Mouse (Mus musculus): ENCODE measurements around the gene Ptpn23. TPM values are rescaled to one million over a fixed set of nuclear protein-coding genes. Genes with fewer than 3 reads are reported as not detected.
"Not testable (repeated sequence)": the region's sequence is repeated elsewhere in the genome, so short reads cannot be mapped to it uniquely, and the experiment has no call there.

Gene Ptpn23
- total RNA-seq (2021) (10 to 100 TPM; 62.9 to 72.5 TPM), polyA plus RNA-seq (2012; rRNA removed) (64.5 and 88.5 TPM in 2 replicates)
- long read RNA-seq, partial matches to known transcripts: 5 of 6 reads
- long read RNA-seq, other reads (novel, unspliced or antisense): 1 of 6 reads

DNA sequence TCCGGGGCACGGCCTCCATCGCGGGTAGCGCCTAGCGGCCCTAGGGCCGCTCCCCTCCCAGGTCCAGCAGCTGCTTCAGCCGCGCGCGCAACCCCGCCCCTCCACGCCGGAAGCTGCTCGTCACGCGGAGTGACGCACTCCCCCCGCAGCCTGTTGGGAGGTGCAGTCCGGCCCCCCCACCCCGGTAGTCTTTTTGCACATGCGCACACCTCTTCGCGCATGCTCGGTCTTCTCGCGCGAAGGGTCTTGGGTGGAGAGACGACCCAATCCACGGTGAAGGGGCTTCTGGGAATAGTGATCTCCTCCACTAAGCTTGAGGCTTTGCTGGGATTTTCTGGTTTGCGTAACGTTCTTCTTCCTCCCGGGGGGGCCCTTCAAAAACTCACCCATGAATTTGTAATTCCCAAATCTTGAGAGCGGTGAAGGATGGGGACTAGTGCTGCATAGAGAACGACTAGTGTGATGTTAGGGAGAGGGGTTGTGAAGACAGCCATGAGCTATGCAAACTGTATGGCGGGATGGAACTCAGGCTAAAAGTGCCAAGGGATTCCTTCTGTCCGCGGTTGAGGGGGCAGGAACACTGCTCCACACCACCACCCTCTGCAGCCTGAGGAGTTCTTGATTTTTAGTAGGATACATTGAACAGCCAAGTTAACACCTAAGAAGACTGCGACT, at the start of gene Ptpn23:
Gene Ptpn23 (minus strand): TSS at position 115 of the 675 bp plus-strand sequence.
- peak; percentile 98 for DNase-seq

DNA sequence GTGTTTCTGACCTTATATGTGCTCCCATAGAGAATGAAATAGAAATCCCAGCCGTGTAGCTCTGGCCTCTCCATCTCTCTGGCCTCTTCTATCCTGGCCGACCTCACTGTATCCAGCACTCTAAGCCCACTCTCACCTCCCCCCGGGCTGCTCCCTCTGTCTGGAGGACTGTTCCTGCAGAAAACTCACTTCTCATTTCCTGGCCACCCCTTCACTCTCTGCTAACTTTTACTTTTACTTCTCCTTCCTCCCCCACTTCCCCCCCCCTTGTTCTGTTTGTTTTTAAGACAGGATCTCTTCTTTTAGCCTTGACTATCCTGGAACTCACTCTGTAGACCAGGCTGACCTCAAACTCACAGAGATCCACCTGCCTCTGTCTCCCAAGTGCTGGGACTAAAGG, 44.5 kb upstream of the Ptpn23 start:
- no peak for DNase-seq

DNA sequence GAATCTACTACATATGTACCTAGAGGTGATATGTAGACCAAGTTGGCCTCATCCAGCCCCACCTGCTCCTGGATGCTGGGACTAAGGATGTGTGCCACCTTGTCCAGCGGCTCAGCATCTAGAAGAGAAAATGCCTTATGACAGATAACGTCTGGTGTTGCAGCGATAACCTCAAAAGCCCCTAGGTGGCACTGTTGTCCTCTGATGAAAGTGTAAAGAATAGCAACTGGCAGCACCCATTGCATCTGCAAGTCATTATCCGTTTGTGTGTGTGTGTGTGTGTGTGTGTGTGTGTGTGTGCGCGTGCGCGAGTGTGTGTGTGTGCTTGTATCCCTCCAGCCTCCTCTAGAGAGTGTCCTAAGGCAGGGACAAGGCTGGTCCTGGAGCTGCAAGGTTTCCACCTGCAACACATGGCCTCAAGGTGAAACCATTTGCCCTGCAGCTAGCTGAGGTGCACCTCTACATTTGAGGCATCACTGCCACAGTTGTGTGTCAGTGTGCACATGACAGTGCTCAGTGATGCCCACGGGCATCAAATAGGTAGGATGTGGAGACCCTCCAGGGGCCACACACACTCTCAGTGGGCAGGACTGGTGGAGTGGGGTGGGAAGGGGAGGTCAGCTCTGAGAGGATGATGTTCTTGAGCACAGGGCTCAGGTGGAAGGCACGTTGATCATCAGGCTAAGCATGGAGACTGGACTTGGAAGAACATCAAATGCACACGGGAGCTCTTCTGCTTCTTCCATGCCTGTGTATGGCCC, 41.0 kb upstream of the Ptpn23 start:
- DNase-seq: peak; percentile 64

DNA sequence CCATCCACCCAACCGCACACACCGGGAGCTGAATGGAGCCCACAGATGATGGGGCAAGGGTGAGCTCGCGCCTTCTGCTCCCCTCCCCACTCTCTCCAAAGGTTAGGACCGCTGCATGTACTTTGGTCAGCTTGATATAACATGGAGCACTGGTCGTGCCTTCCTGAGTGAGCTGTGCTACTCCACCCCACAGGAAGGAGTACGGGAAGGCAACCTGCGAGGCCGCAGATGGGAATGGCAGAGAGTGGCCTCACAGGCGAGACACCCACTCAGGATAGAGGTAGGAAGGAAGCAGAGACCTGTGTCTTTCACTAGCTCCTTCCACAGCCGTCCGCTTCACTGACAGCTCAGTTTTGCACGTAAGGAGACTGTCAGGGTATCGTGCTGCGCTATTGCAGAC, 40.3 kb upstream of the Ptpn23 start:
- no peak for DNase-seq

DNA sequence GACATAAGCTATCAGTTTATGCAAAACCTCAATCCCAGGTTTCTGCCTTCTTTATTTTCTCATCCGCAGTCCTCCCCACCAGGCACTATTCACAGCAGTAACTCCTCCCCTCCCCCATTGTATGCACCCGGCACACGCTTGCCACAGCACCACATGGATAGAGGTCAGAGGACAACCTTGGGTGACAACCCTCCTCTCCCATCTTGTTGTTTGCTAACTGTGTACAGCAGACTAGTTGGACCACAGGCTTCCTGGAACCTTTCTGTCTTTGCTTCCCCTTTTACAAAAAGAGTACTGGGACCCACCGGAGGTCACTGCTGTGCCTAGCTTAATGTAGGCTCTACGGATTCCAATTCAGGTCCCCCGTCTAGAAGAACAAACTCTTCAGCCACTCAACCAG, 32.5 kb upstream of the Ptpn23 start:
- DNase-seq: no peak

DNA sequence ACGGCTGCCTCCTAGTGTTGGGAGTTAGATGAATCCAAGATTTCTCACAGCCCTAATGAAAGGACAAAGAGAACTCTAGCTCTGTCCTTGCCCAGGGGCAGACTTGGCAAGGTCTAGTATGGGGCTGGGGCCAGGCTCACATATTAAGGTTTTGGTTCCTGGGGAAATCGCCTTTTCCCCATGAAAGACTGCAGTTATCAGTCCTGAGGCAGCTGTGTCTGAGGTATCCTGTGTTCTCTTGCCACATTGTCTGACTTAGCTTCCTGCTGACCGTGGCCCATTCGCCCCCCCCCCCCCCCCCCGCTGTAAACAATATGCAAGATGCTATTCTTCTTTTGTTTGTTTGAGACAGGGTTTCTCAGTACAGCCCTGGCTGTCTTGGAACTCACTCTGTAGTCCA, 32.0 kb upstream of the Ptpn23 start:
- DNase-seq: no peak

DNA sequence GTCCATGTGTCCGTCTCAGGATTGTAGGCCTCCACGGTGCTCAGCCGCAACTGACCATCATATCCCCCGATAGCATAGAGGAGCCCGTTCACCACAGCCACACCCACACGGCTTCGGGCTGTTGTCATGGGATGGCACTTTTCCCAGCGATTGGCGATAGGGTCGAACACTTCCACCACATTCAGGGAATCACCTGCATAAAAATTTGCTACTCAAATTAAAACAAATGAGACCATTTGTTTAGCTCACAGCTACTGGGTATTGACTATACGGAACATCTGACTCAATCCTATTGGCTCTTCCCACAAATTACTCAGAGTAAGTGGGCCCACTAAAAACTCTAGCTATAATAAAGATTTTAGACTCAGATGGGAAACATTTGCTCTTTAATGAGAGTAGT, 28.0 kb upstream of the Ptpn23 start:
- no peak for DNase-seq

DNA sequence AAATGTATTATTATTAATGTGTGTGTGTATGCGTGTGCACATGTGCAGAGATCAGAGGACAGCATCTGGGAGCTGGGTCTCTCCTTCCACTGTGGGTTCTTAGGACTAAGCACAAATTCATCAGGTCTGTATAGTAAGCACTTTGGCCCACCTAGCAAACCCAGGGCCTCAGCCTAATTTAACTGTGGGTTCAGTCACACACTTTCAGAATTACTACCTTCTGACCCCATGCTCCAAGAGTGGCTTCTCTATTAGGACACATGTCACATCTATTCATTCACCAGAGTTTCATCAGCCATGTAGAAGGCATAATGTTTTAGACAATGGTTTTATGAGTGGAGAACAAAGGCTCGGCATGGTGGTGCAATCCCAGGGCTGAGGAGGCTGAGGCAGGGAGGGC, 25.0 kb upstream of the Ptpn23 start:
- DNase-seq: no peak

DNA sequence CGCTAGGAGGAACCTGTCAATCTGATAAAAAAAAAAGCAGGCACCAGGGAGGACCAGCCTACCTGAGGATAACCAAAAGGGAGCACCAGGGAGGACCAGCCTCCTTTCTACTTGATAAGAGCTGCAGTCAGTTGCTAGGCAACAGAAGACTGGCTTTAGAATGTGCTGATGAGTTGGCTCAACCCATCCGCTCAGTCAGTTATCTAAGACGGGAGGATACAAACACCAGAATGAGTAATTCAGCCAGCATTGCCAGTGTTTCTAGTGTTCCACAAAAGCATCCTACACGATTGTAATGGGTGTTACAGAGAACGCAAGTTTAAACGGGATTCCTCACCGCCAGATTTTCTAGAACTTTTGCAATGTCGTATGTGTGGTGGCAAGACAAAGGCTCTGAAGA, 23.2 kb upstream of the Ptpn23 start:
- no peak for DNase-seq

DNA sequence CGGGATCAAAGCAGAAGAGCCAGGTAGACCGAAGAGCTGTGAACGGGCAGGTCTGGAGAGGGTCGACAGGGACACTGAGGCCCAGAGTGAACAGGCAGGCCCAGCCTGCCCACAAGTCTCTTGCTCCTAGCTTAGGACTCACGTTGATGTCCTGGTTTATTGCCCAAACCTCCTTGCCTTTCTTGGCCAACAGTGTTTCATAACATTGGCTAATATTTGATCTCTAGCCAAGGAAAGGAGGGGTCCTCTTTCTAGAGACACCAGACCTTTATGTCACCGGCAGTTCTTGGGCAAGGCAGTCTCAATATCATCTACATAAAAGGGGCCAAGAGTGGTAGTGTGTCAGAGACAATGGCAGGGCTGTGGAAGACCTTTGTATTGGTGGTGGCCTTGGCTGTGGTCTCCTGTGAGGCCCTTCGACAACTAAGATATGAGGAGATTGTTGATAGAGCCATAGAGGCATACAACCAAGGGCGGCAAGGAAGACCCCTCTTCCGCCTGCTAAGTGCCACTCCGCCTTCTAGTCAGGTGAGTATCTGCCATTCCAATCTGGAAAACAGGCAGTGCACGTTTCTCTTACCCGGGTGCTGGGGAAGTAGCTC, 11.6 kb upstream of the Ptpn23 start, which contains the start of gene Ngp:
Gene Ngp (plus strand): TSS at position 237 of the 602 bp plus-strand sequence.
- DNase-seq: no peak

DNA sequence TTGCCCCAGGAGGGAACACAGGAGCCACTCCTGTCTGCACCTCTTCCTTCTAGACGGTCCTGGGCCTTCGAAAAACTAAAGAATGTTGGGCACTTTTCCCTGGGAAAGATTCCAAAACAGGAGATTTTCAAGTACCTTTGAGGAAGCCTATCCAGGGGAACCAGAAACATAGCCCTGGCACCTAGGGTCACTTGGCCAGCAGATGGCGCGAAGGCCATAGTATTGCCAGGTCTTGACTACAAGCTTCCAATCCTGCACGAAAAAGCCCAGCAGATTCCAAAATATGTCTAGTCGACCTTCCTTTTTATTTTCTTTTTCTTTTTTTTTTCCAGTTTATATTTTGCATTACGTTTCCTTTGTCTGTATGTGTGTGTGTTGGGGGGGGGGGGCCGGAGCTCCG, 5.8 kb upstream of the Ptpn23 start:
- DNase-seq: no peak

DNA sequence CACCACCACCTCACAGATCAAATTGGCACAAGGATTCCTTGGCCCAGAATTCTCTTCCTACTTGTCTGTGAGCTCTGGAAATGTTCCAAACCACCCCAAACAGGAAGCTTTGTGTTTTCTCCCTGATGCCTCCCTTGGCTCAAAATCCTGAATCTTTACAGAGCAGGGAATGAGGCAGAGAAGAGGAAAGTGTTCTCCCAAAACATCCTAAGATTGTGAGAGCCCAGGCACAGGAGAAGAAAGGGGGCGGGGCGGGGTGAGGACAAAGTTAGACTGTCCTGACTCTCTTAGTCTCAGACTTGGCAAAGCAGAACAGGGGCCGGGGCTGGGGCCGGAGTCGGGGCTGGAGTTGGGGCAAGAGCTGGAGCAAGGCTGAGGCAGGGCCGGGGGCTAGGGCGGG, 4.9 kb upstream of the Ptpn23 start:
- no peak for DNase-seq

DNA sequence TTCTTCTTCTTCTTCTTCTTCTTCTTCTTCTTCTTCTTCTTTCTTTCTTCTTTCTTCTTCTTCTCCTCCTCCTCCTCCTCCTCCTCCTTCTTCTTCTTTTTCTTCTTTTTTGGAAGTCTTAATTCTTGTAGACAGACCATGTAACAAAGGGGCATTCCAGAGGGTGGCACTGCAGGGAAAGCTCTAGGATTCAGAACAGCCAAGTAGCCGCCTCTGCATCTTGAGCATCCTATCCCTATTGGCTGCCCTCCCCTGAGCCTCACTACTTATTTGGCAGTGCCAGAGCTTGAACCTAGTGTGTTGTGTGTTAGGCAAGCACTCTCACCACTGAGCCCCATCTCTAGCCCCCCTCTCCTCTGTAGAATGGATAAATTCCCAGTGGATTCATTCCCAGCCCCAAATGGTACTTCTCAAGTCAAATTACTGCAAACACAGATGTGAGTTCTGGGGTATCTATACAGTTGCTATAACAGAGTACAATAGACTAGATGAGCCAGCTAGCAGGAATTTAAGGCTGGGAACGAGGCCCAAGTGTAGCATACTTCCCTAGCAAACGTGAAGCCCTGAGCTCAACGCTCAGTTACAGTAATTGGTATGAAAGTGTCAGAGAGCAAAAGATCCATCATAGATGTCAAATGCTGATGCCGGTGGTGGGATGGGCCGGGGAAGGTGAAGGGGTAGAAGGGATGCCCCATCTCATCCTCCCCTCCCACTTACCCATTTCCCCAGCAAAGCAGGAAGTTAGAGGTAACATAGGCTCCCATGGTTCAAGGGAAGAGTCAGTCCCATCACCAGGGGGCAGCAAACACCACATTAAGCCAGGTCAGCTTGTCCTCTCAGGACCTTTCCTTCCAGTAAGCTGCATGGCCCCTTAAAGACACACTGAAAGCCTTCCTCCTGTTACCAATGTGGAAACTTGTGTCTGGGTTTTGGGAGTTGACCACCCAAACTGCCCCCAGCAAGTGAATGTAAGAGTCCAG, 3.2 kb upstream of the Ptpn23 start:
- DNase-seq: peak; percentile 79

DNA sequence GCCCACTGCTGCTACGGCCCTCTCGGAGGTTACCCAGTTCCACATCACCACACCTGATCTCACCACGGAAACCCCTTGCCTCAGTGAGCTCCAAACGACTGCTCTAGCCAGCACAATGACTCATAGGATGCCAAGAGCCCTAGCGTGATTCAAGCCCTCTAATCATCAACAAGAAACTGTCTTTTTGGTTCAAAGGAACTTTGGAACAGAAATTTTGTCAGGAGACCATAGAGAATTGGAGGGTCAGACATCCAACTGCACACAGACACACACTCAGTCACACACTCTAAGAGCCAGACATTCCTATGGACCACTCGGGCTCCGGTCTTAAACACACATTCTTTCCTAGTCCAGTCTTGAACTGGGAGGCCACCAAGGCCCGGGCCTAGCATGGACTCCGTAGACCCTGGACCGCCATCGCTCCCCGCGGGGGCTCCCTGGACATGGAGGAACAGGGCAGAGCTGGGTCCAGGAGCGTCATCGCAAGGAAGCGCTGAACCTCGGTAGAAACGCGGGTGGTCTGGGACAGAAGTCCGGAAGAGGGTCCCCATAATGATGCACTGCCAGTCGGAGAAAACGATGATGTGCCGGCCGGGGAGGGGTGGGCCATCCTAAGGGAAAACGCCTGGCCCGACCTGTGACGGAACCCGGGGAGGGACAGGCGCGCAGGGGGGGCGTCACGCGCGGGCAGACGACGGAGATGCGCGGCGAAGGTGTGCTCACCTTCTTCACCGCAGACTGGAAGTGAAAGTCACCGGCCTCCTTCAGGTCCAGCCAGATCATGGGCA, 508 bp downstream of the Ptpn23 start:
- DNase-seq: peak; percentile 53

DNA sequence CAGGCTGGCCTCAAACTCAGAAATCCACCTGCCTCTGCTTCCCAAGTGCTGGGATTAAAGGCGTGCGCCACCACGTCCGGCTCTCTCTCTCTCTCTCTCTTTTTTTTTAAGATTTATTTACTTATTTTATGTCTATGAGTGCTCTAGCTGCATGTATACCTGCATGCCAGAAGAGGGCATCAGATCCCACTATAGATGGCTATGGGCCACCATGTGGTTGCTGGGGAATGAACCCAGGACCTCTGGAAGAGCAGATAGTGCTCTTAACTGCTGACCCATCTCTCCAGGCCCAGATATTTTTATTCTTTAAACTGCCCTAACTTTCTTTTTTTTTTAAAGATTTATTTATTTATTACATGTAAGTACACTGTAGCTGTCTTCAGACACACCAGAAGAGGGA, 4.8 kb downstream of the Ptpn23 start:
- DNase-seq: not testable (repeated sequence)

DNA sequence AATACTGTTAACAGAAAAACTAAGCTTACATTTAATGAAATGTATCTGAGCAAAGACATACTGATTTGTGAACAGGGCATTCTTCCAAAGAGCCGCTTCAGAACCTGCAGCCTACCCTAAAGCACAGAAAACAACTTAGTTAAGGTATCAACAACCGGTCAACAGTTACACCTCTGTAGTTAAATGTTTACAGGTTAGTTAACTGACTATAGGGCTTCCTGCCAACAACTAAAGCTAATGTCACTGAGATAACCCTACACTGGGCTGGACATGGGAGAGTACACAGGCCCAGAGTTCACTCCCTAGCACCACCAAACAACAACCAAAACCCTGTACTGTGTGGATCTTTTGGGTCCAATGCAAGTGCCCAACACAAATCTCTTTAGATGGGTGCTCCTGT, 5.3 kb downstream of the Ptpn23 start:
- DNase-seq: no peak

DNA sequence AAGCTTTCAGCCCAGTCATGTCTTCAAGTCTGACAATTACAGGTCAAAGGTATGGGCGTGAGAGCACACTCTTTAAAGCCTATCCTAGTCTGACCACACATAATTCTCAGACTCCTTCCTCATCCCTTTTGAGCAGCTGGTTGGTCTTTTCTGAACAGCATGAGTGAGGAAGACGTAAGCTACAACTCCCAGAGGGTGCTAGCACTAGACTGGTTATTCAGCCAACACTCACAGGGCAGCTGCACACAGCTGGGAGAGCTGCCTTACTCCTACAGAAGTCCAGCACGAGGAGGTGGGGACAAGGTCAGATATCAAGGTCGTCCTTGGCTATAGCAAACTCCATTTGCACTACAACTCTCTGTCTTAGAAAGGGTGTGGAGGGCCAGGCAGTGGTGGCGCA, 7.4 kb downstream of the Ptpn23 start:
- DNase-seq: peak; percentile 76

DNA sequence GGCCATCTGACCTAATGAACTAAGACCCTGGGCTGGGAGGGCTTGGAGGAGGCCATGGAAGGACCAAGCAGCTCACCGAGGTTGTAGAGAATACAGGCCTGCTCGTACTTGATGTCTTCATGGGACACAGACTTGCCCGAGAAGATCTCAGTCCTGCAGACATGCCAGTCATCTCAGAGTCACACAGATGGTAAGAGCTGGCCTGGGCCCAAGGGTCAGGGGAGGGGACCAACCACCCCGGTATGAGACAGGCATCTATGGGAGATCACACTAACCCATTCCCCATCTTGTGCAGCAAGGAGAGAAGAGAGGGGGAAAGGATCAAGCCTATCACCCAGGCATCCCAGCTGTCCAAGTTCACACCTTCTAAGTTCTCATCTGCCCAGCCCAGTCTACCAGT, 14.7 kb downstream of the Ptpn23 start:
- DNase-seq: no peak

DNA sequence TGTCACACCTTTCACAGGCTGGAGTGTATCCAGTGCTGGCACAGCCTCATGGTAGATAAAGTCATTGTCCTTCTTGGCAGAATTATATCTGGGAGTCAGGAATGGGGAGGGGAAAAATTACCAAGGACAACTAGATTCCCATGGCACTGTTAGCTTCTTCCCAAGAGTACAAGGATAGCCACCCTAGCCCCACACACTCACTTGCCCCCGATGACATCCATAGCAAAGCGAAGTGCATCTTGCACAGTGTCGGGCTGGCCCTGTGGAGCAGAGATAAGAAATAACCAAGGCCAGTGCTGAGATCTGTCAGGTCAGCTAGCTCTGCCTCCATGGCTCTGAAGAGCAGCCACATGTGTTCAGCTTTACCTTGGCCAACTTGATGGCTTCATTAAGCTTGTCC, 17.2 kb downstream of the Ptpn23 start:
- peak; percentile 46 for DNase-seq

DNA sequence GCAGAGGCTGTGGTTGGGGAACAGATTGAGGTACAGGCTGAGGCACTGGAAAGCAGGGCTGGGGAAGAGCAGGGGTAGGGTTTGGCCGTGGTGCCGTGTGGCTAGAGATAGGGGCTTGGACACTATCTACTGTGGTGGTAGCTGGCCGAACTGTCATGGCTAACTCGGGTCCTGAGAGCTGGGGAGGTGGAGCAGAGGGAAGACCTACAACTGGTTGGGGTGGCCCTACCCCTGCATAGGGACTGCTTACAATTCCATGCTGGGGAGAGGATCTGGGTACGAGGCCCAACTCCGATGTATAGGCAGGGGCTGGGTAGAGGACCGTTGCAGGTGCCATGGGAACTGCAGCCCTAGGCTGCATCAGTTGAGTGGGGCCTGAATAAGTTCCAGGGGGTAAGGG, 20.0 kb downstream of the Ptpn23 start:
- DNase-seq: no peak

DNA sequence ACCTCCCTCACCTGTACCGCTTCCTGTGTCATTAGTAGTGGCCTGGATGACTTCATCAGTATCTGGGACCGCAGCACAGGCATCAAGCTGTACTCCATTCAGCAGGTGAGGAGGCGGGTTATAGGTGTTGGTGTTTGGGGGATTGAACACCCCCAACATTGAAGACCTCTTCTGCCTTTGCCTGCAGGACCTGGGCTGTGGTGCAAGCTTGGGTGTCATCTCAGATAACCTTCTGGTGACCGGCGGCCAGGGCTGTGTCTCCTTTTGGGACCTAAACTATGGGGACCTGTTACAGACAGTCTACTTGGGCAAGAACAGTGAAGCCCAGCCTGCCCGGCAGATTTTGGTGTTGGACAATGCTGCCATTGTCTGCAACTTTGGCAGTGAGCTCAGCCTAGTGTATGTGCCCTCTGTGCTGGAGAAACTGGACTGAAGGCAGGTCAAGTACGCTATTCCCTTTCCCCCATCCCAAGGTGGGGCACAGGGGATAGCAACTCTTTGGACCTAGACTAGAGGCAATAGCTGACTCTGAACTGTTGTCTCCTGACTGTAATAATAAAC, 23.6 kb downstream of the Ptpn23 start:
- no peak for DNase-seq

All from adrenal gland, adult 2 months (tissue).